Mouse (Mus musculus): ENCODE data around the gene Rab7b.

- no peak for TF ChIP-seq CTCF (IDR thresholded peaks at IDR 0.05; ENCODE audit: borderline replicate concordance, extremely low read depth, insufficient read depth, insufficient read length)
- no peak for TF ChIP-seq POLR2A (IDR thresholded peaks at IDR 0.05; ENCODE audit: borderline replicate concordance, extremely low read depth, insufficient read depth, insufficient read length, poor library complexity, severe bottlenecking)
These were observed 24.4 kb upstream of the Rab7b start for GRCm38 (mm10) chr1:131664136-131664535.
